Mouse (Mus musculus): ENCODE measurements at regions not wholly inside any gene's neighbourhood (a gene's known extent, or its start where the extent isn't known, plus 50 kb on each side); places are given as distances from the start of the nearest gene placed in this dataset.

- no peak for DNase-seq (ENCODE audit: low read depth, low spot score)
Measured at GRCm38 (mm10) chr7:37220476-37220875, 522.6 kb downstream of the Tshz3 start.

- DNase-seq (ENCODE audit: low read depth, low spot score): no peak
Measured at GRCm38 (mm10) chr7:37226423-37226822, 528.5 kb downstream of the Tshz3 start.

GRCm38 (mm10) chr7:37230641-37231347, 532.9 kb downstream of the Tshz3 start:
- no peak for DNase-seq (ENCODE audit: low read depth, low spot score)

- no peak for DNase-seq (ENCODE audit: low read depth, low spot score)
Measured at GRCm38 (mm10) chr7:37240832-37241231, 532.6 kb downstream of the Zfp536 start.

- no peak for DNase-seq (ENCODE audit: low read depth, low spot score)
Measured at GRCm38 (mm10) chr7:37241781-37242180, 531.7 kb downstream of the Zfp536 start.

- DNase-seq (ENCODE audit: low read depth, low spot score): no peak
Measured at GRCm38 (mm10) chr7:37242476-37242875, 531.0 kb downstream of the Zfp536 start.

GRCm38 (mm10) chr7:37246156-37246555, 527.3 kb downstream of the Zfp536 start:
- DNase-seq (ENCODE audit: low read depth, low spot score): no peak

GRCm38 (mm10) chr7:37254431-37254830, 519.0 kb downstream of the Zfp536 start:
- DNase-seq (ENCODE audit: low read depth, low spot score): no peak

- DNase-seq (ENCODE audit: low read depth, low spot score): no peak
Measured at GRCm38 (mm10) chr7:37255840-37256239, 517.6 kb downstream of the Zfp536 start.

GRCm38 (mm10) chr7:37259293-37259692, 514.1 kb downstream of the Zfp536 start:
- no peak for DNase-seq (ENCODE audit: low read depth, low spot score)

- DNase-seq (ENCODE audit: low read depth, low spot score): no peak
Measured at GRCm38 (mm10) chr7:37262846-37263245, 510.6 kb downstream of the Zfp536 start.

GRCm38 (mm10) chr7:37267404-37267803, 506.0 kb downstream of the Zfp536 start:
- no peak for DNase-seq (ENCODE audit: low read depth, low spot score)

GRCm38 (mm10) chr7:37270841-37271240, 502.6 kb downstream of the Zfp536 start:
- DNase-seq (ENCODE audit: low read depth, low spot score): no peak

GRCm38 (mm10) chr7:37290018-37290417, 483.4 kb downstream of the Zfp536 start:
- no peak for DNase-seq (ENCODE audit: low read depth, low spot score)

- DNase-seq (ENCODE audit: low read depth, low spot score): no peak
Measured at GRCm38 (mm10) chr7:37290493-37291045, 482.9 kb downstream of the Zfp536 start.

GRCm38 (mm10) chr7:37291726-37292125, 481.7 kb downstream of the Zfp536 start:
- no peak for DNase-seq (ENCODE audit: low read depth, low spot score)

- no peak for DNase-seq (ENCODE audit: low read depth, low spot score)
Measured at GRCm38 (mm10) chr7:37292554-37292953, 480.9 kb downstream of the Zfp536 start.

- DNase-seq (ENCODE audit: low read depth, low spot score): no peak
Measured at GRCm38 (mm10) chr7:37298888-37299287, 474.6 kb downstream of the Zfp536 start.

GRCm38 (mm10) chr7:37305463-37305862, 468.0 kb downstream of the Zfp536 start:
- DNase-seq (ENCODE audit: low read depth, low spot score): no peak

- no peak for DNase-seq (ENCODE audit: low read depth, low spot score)
Measured at GRCm38 (mm10) chr7:37307191-37307590, 466.2 kb downstream of the Zfp536 start.

- DNase-seq (ENCODE audit: low read depth, low spot score): no peak
Measured at GRCm38 (mm10) chr7:37324653-37325052, 448.8 kb downstream of the Zfp536 start.

GRCm38 (mm10) chr7:37333451-37333850, 440.0 kb downstream of the Zfp536 start:
- no peak for DNase-seq (ENCODE audit: low read depth, low spot score)

GRCm38 (mm10) chr7:37335212-37335611, 438.2 kb downstream of the Zfp536 start:
- DNase-seq (ENCODE audit: low read depth, low spot score): no peak
